Mouse (Mus musculus) frontal cortex, postnatal 36 days (tissue): ENCODE results near the gene Dnajc17.
A peak's percentile ranks its signal among the peaks of the same experiment; 100 is the strongest.

Experiments
- DNase-seq, 2 experiments: peaks; one replicate each; pipeline ENCODE4 v3.0.0; 2022; ENCODE audit warnings: low spot score in 2 of 2

The Dnajc17 gene

DNA sequence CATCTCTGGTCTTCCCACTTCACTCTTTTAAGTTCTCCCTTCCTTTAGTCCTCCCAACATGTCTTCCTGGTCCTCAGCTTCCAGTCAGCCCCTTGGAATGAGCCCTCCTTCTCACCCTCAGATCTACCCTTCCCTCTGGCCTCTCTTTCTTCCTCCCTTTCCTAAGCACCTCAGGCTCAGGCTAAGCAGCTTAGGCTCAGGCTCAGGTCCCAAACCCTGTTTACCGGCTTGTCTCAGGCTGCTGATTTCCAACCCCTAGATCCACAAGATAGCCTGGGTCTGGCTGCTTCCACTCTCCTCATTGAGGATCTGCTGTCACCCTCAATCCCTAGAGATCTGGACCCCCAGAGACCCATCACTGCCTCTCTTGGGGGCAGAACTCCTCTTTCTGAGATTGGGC is 10.5 kb downstream of the Dnajc17 start:
- no peak for DNase-seq

DNA sequence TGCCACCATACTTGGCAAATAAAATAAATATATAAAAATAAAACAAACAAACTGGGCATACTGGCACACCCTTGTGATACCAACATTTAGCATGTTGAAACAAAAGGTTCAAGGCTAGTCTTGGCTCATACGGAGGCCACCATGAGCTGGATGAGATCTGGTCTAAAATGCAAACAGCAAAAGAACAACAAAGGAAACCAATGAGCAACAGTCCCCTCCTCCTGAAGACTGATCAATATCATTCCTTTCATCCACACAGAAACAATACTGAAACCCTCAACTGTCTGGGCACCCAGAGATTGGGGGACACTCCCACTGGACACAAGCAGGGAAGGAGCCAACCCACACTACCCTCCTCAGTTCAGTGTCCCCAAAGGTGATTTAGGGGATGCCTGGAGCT is 11.1 kb downstream of the Dnajc17 start:
- DNase-seq: no peak

DNA sequence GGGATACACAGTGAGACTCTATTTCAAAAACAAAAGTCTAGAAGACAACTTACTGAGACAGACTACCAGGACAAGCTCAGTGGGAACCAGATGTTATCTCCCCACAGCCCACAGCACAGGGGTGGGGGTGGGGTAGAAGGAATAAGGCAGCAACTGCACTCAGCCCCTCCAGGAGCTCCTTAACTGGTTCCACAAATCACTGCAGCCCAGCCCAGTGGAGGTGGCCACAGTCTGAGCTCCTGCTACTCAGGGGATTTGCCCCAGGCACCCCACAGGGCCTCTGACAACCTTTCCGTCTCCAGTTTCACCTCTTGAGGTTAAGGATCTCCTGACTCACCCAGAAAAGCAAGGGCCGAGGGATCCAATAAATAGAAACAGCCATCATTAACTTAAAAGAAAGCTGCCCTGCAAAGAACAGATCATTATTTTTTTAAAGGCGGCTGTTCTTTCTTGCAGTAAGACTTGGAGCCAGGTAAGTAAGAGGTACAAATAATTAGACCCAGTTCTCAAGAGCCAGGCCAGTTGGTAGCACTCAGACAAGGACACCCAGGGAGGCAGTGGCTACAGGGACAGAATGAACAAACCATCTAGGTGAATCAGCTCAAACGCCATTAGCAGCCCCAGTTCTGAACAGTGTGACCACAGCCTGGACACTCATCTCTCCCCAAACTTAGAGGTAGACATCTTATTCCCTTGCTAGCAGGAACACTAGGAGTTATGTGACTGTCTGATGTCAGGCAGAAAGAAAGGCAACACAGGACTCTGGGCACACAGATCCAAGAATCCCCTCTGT is 12.1 kb downstream of the Dnajc17 start:
- DNase-seq: no peak

DNA sequence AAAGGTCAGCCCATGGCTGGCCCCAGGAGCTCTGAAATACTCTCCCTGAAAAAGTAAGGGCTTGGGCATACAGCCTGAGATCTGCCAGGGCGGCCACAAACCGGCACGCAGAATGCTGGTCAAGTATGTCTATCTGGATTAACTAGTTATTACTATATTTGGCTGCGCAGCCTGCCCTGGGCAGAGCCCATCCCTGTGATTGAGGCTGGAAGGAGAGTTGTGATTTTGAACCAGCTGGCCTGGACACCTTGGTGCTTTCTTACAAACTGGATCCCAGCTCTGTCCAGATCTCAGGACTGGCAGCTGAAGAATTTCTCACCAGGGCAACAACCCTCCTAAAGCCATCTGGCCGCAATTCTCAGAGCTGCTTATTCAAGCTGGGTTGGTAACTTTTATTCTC is 14.5 kb downstream of the Dnajc17 start:
- DNase-seq: peak in 1 of 2 experiments; percentile 16

DNA sequence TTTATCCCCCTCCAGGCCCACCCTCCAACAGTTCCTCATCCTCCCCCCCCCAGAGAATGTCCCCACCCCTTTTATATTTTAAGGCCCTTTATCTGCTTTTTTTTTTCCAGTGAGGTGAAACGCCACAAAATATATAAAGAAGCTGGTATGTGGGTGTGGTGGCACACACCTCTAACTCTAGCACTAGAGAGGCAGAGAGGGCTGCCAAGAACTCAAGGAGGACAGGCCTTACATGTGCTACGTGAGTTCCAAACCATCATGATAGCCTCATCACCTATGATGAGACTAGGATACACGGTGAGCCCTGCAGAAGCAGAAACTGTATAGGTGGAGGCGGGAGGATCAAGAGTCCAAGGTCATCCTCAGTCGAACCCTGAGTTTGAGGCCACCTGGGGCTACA is 17.6 kb downstream of the Dnajc17 start:
- DNase-seq: no peak

DNA sequence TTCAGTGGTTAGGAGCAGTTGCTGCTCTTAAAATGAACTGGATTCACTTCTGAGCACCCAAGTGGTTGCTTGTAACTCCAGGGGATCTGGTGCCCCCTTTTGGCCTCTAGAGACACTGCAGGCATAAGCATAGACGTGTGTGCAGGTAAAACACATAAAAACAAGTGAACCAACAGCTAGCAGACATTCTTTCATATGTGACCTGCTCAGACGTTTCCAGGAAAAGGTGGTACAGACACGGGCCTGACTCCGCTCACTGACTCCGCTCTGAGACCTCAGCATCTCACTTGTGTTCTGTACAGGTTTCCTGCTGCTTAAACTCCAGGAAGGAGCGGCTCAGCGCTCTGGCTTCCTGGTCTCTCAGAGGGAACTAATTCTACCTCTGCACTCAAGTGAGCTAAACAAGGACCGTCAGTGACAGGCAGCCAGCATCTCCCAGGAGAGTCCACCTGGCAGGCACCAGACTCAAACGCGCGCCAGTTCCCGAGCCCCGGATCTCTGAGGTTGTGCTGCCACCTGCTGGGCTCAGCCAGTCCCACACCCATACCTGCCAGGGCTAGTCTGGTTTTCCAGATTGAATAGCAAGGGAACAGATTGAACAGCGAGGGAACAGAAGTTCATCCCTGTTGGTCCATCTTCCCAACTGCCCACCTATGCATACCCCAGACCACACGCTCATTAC is 19.4 kb downstream of the Dnajc17 start:
- peak; percentile 84 to 85 for DNase-seq

DNA sequence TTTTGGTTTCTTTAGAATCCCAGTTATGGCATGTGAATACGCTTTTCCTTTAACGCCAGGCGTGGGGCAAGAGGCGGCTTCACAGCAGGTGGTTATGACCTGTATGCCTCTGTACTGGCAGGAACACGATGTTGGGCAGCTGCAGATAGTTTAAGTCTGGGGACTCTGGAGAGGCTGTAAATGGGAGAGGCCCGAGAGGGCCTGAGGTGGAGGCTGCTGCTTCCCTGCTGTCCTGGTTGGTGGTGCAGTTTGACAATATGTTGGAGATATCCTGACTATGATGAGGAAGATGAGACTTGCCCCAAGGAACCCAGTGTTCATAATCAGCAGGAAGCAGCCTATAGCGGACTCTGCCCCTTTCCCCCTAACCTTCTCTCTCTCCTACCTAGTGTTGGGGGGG is 25.7 kb downstream of the Dnajc17 start:
- no peak for DNase-seq

DNA sequence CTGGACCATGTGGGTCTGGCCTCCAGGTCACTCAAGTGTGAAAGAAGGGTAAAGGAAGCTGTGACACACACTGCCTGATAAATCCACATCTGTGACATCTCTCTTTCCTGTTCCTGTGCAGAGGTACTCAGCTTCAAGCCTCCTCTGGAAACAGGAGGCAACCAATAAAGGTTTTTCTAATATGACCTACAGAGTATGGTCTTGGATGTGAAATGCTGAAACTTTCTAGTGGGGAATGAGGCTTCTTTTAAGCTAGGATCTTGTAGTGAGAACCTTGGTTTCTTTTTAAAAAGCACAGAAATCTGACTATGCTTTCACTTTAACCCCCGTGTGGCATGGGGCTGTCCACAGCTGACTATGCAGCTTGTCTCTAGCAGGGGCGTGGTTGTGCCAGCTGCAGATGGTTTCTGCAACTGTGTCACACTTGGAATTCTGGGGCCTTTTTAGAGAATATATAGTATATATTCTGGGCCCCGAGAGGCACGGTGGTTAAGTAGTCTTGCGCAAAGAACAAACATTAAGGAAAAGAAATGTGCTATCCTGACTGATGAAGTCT is 31.1 kb downstream of the Dnajc17 start:
- DNase-seq: no peak

DNA sequence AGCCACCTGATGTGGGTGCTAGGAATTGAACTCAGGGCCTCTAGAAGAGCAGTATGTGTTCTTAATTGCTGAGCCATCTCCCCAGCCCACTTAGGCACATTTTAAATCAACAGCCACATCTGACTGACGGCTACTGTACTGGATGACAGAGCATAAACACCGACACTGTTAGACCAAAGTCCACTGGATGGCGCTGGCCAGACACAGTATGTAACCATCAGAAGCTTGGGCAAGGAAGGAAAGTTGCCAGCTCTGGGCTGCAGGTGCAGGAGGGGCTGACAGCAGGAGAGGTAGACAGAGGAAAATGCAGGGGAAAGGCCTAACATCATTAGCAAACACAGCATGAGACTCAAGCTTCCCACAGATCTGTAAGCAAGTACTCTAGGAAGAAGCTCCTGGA is 31.8 kb downstream of the Dnajc17 start:
- DNase-seq: no peak

DNA sequence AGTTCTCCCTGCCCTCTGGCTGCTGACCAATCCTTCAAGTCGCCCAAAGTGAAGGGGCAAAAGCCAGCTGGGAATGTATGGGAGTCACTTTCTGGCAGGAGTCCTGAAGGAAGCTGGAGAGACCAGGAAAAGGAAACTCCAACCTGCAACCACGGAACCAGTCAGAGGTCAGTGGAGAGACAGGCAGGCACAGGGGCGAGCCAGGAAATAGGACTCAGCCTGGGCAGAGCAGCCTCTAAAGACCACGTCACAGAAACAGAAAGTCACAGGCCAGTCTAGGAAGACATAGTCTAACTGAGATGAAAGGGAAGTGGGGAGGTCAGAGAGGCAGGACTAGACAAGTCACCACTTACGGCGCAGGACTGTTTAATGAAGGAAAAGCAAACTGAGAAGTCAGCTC is 33.0 kb downstream of the Dnajc17 start:
- no peak for DNase-seq

DNA sequence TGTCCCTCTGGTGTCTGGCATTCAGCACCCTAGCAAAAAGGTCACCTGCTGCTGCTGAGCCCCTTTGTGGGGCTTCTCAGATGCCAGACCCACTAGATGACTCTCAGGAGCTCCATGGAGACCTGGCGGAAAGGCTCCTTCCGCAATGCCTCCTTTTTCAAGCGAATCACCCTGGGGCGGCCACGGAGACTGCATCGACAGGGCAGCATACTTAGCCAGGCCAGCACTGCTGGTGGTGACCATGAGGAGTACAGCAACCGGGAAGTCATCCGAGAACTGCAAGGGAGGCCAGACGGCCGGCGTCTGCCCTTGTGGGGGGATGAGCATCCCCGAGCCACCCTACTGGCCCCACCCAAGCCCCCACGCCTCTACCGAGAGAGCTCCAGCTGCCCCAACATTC is 33.7 kb downstream of the Dnajc17 start:
- DNase-seq: no peak

DNA sequence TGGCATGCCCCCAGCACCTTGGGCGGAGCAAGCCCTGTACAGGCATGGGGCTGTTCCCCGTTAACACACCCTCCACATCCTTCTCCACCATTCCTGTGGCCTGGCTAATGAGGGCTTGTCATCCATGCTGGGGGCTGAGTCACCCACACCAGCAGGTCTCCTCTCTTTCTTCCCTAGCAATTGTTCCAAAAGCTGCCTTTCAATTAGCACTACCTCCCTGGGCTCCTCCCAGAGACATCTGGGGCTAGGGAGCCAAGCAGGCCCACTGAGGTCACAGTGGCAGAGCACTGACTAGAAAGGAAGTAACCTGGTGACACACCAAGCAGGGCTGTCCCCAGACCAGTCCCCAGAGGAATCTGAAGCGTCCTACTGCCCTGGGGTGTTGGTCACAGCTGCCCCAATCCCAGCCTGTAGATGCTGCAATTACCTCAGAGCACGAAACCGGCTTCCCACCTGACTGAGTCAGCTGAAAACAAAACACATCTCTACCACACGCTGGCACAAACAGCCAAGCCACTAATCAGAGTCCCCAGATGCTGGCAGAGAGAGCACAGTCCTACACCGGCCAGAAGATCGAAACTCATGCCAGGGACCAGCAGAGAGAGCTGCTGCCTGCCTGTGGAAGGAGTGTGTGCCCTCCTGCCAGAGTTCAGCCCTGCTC is 34.5 kb downstream of the Dnajc17 start, which contains the start of gene Gm14137:
Gm14137 (plus strand) TSS at position 519 of the 661 bp plus-strand sequence.
- DNase-seq: no peak

DNA sequence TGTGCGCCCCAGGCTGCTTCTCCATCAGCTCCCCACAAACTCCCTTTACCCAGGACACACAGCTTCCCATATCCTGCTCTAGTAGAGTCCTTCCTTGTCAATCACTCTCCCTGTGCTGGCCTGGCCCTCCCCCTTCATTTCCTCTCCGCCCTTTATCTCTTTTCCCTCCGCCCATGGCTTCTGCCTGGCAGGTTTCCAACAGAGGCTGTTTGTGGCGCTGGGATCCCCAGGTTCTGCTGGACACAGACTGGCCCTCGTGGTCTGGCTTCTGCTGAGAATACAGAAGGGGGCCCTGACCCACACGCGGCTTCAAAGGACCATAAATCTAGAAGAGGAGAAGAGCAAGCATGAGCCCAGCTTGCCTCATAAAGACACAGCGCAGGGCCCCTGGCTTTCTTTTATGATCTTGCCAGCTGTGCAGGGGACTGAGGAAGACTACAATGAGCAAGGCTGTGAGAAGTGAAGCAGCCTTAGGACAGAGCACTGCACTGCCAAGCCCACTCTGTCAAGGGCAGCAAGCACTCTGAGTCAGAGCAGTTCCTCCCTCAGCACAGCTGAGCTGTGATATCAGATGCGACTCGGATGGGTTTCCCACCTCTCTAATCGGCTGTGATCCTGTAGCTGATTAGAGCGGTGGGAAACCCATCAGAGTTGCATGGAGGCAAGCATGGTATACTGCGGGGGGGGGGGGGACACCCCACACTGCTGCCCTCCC is 35.6 kb downstream of the Dnajc17 start:
- no peak for DNase-seq

DNA sequence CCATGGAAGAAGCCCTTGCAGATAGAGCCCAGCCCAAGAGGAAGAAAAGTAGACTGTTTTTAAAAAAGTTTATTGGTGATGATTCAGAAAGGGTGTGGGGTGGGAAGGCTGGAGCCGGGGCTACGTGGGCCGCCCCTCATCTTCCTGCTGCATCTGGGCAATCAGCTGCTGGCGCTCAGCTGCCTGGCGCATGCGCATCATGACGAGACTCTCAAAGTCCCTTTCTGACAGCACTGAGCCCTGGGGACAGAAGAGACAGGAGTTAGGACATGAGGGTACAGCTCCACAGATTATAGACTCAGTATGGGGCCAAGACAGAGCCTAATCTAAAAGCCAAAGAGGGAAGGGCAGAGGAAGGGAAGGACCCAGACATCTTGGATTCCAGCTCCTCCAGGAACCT is 36.1 kb downstream of the Dnajc17 start:
- no peak for DNase-seq

DNA sequence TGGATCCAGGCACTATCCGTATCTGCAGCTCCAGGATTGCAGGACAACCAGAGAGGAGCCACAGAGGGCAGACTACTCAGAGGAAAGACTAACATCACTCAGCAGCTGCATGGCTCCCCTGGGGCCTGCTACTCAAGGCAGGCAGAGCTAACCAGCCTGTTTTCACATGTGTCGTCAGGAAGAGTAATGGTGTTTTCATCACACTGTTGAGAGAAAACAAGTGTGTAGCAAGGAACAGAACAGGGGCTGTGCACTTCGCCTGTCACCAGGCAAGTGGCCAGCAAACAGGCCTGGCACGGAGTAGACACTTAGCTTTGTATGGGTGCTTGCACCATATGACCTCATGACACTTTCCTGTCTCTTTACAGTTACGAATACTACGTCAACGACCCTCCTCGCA is 37.0 kb downstream of the Dnajc17 start:
- DNase-seq: no peak

DNA sequence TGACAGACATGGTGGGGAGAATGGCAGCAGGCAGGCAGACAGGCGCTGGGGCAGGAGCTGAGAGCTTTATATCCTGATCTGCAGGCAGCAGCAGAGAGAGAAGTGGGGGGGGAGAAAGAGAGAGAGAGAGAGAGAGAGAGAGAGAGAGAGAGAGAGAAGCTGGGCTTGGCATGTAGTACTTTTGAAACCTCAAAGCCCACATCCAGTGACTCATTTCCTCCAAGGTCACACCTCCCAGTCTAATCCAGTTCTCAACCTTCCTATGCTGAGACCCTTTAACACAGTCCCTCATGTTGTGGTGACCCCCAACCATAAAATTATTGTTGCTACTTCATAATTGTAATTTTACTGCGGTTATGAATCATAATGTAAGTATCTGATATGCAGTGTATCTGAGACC is 38.3 kb downstream of the Dnajc17 start:
- DNase-seq: no peak

DNA sequence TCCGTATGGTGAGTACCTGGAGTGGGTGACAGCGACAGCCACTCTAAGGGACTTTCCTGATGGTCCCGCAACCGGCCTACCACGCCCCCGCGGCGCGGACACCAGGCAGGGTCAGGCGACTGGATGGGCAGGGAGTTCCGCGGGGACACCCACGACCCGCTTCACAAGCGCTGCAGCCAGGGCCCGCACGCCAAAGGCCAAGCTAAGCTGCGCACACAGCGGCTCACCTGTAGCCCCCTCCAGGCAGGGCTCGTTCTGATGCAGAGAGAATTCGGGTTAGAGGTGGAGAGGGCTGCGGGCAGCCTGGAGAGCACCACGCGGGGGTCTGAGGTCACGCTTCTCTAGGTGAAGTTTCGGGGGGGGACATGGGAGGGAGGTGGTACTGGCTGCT is 40.7 kb downstream of the Dnajc17 start:
- DNase-seq: no peak

DNA sequence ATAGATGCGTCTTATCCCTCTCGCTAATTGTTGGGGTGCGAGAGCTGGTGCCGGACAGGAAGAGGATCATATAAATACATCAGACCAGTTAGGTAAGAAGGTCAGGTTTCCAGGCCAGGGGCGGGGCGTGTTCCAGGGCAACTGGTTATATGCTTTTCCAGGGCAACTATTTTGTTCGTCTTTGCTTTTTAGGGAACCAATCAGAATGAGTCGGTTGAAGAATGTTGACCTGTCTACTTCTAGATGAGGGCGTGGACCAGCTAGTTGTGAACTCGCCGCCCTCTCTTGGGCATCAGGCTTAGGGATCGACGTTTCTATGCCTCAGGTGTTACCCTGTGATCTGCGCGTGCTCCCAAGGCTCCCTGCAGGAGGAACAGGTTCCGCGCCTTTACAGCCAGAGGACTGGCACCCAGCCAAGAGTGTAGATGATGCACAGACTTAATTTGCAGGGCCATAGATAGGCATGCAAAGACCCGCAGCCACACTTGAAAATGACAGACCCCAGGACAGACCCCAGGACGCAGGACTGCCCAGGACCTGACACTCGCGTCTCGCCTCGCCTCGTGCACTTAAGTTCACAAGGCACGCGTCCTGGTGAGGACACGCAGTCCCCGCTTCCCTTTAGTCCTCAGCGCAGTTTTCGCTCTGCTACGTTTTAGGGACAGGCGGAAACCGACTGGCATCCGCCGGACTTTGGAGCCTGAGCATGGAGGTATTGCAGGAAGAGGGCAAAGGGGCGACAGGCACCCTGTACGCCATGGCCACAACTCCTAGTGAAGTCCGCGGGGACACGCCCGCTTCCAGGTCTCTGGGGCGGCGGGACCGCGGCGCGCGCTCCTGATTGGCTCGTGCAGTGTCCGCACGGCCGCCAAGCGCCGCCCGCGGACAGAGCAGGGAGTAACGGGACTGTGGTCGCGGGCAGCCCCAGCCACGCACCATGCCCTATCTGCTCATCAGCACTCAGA is 41.4 kb downstream of the Dnajc17 start, which contains the start of gene Gchfr:
Gchfr (plus strand) TSS at position 873 of the 965 bp plus-strand sequence.
- DNase-seq: peak; percentile 13 to 31

DNA sequence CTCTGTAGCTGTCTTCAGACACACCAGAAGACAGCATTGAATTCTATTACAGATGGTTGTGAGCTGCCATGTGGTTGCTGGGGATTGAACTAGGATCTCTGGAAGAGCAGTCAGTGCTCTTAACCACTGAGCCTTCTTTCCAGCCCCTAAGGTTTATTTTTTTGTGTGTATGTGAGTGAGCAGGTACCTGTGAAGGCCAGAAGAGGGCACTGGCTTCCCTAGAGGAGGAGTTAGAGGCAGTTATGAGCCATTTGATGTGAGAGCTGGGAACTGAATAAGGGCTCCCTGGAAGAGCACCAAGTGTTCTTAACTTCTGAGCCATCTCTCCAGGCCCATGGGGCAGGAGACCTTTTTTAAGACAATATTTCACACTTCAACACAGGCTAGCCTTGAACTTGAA is 43.2 kb downstream of the Dnajc17 start:
- no peak for DNase-seq

DNA sequence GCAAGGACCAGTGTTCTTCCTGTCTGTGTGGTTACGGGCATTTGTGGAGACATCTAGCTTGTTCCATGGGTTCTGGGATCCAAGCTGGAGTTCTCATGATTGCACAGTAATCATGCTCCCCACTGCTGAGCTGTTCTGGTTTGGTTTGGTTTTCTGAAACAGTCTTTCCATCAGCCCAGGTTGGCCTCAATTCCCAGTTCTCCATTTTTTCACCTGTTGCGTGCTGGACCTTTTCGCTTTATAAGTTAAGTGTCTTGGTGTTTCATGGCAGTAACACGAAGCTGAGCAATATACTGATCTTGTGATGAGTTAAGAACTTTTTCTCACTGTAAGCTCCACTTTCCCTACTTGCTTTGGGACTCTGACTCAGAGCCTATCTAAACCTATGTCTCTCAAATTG is 44.6 kb downstream of the Dnajc17 start:
- DNase-seq: no peak

DNA sequence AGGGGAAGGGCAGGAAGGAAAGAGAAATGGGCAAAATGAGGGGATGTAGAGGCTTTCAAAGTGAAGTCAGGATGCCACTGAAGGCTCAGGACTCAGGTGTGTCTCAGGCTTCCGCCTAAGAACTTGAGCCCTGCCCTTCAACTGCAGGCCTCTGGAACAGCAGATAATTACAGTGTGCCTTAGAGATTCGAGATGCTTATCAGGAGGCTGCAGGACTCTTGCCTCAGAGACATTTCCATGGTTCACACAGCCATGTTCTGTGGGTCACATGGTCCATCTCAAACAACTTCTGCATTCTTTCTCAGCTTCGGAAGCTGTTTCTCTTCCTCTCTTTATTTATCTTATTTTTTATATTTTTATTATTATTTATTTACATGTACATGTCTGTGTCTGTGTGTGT is 45.5 kb downstream of the Dnajc17 start:
- no peak for DNase-seq
